Mouse (Mus musculus) A20 (cell line): ENCODE measurements around the gene Rbm12.

Experiments
- DNase-seq: peaks from one replicate; pipeline ENCODE4 v3.0.0-alpha.2; 2011; ENCODE audit warnings: low read depth, low spot score

Gene Rbm12

GRCm38 (mm10) chr2:156079674-156080073, 32.1 kb downstream of the Rbm12 start:
- DNase-seq: no peak

GRCm38 (mm10) chr2:156079183-156079560, 32.6 kb downstream of the Rbm12 start:
- DNase-seq: no peak

- no peak for DNase-seq
These were observed 33.2 kb downstream of the Rbm12 start for GRCm38 (mm10) chr2:156078421-156079182.

GRCm38 (mm10) chr2:156077461-156077860, 34.3 kb downstream of the Rbm12 start:
- no peak for DNase-seq

GRCm38 (mm10) chr2:156073725-156074124, 38.1 kb downstream of the Rbm12 start:
- no peak for DNase-seq

GRCm38 (mm10) chr2:156071236-156071635, 40.5 kb downstream of the Rbm12 start:
- DNase-seq: no peak

- no peak for DNase-seq
These were observed 43.9 kb downstream of the Rbm12 start for GRCm38 (mm10) chr2:156067916-156068315.

GRCm38 (mm10) chr2:156066126-156066525, 45.7 kb downstream of the Rbm12 start:
- no peak for DNase-seq

- DNase-seq: peak; percentile 91
These were observed 46.4 kb downstream of the Rbm12 start, which contains the start of gene Spag4 for GRCm38 (mm10) chr2:156065099-156066041. TSS of gene Spag4 (plus strand) at chr2:156065175.

- no peak for DNase-seq
These were observed 59.0 kb downstream of the Rbm12 start, which contains the start of gene Fer1l4 for GRCm38 (mm10) chr2:156052816-156053215. TSS of gene Fer1l4 (minus strand) at chr2:156052947.

- no peak for DNase-seq
These were observed 63.8 kb downstream of the Rbm12 start for GRCm38 (mm10) chr2:156047929-156048328.

- DNase-seq: no peak
These were observed 68.9 kb downstream of the Rbm12 start for GRCm38 (mm10) chr2:156042903-156043302.
